Mouse (Mus musculus): ENCODE measurements around the gene Casc4. TPM values are rescaled to one million over a fixed set of nuclear protein-coding genes. Genes with fewer than 3 reads are reported as not detected.

Casc4 gene
- 12.8 and 13.1 TPM in 2 replicates for polyA plus RNA-seq (2015; fragmentation: Nextera tagmentation; extraction: Ambion mirVana)

DNA sequence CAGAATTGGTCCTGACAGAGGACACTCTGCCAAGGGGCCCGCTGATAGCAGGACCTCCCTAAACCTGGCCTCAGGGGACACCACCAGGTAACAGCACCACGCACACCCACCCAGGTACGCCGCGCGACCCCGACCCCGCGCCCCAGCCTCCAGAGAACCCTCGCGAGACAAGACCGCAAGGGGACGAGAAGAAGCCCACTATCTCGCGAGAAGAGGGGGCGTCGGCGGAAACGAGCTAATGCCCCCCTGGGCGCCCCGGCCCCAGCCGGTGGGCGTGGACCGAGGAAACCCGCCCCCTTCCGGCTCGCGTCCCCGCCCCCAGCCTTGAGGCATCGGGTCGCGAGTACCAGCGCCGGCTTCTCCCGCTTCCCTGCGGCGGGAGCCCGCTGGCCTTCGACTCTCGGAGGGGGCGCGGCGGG is at the start of gene Casc4:
Gene Casc4, plus strand, starts transcription at position 339 of the 419 bp plus-strand sequence.
- peak within 1 kb of the TSS; percentile 80 for H3K27ac ChIP-seq (replicated peaks)
- ATAC-seq (ENCODE audit: extremely low read depth, insufficient number of reproducible peaks, low FRiP score, low TSS enrichment) = peak; percentile 91
- H3K4me2 ChIP-seq = peak within 1 kb of the TSS; percentile 92
- H3K4me1 ChIP-seq = peaks cover 19% of the 10 kb centered on the region
- no peaks in the 10 kb centered on the region for H3K9me3 ChIP-seq
- under 1% methylated on average over 41 of the region's 43 CpGs for WGBS
- H3K36me3 ChIP-seq = peaks cover 6% of the 10 kb centered on the region
- peak within 1 kb of the TSS; percentile 90 for H3K4me3 ChIP-seq
- no peaks in the 10 kb centered on the region for H3K27me3 ChIP-seq (replicated peaks)
- H3K9ac ChIP-seq = peak within 1 kb of the TSS; percentile 92

DNA sequence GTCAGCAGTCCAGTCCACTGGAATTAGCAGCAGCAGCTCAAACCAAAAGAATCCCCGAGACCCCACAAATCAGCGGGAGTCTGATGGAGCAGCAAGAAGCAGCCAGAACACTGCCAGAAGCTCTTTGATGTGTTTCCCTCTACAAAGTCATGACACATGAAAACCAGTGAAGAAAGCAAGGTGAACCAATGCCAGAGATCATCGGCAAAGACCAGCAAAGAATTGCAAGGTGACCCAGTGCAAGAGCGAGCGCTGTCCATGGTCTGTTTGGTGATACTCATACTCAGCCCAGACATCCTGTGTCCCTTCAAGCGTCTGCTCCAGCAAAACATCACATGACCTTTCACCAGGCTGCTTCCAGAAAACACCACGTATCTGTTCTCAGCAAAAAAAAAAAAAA is 45.0 kb upstream of the Casc4 start:
- no peak for ATAC-seq (ENCODE audit: extremely low read depth, insufficient number of reproducible peaks, low FRiP score, low TSS enrichment)
- Histone ChIP-seq H3K27me3 (replicated peaks) (peaks cover 6% of the 10 kb centered on the region; the same call in 1 of the 2 replicates), H3K36me3 (no peaks in the 10 kb centered on the region), H3K9me3 (0 out of 2 replicates have a peak, but pooled peaks cover 3% of the 10 kb centered on the region), H3K4me3 (no peak overlapping the region), H3K9ac (no peak overlapping the region), H3K27ac (replicated peaks) (no peak overlapping the region), H3K4me1 (peaks cover 4% of the 10 kb centered on the region; the same call in 1 of the 2 replicates), H3K4me2 (no peak overlapping the region)
- WGBS = 86% methylated on average over 7 of the region's 7 CpGs

DNA sequence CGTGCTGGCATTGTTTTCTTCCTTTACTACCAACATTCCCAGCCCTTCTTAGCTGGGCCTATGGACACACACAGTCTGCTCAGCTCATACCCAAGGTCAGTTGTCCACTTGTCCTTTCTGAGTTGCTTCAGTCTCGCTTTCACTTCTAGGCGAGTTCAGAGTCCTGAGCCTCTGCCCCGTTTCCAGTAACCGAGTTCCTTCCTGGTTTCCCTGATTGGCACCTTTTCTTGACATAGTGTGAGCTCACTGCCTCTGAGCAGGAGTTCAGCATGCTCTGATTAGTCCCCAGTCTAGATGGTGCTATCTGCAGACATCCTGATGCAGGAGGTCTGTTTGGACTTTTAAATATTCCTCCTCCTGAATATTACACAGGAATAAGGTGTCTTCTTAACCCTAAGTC is 42.1 kb upstream of the Casc4 start:
- Histone ChIP-seq H3K4me3 (no peak overlapping the region), H3K27ac (replicated peaks) (no peak overlapping the region), H3K27me3 (replicated peaks) (no peaks in the 10 kb centered on the region), H3K4me1 (peaks cover 4% of the 10 kb centered on the region; the same call in 1 of the 2 replicates), H3K36me3 (no peaks in the 10 kb centered on the region), H3K4me2 (no peak overlapping the region), H3K9me3 (0 out of 2 replicates have a peak, but pooled peaks cover 3% of the 10 kb centered on the region), H3K9ac (no peak overlapping the region)
- WGBS = 47% methylated on average over 5 of the region's 5 CpGs
- ATAC-seq (ENCODE audit: extremely low read depth, insufficient number of reproducible peaks, low FRiP score, low TSS enrichment) = no peak

DNA sequence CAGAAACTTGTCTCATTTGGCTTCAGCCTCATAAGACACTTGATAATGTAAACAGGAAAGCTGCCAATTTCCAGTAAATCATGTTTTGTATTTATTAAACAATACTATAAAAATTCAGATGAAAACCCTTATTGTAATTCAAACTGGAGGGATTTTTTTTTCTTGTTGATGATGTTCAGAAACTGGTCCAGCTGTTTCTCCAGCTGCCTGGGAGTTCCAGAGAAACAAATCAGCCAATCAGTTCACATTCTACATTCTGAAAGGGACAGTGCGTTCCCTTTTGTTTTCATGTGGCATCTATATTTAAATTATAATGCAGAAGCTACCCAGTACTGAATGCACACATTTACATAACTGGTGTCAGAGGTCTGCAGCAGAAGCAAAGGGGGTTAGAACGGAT is 40.6 kb upstream of the Casc4 start:
- 77% methylated on average over 2 of the region's 2 CpGs for WGBS
- ATAC-seq (ENCODE audit: extremely low read depth, insufficient number of reproducible peaks, low FRiP score, low TSS enrichment) = no peak
- no peak overlapping the region for H3K9ac ChIP-seq

DNA sequence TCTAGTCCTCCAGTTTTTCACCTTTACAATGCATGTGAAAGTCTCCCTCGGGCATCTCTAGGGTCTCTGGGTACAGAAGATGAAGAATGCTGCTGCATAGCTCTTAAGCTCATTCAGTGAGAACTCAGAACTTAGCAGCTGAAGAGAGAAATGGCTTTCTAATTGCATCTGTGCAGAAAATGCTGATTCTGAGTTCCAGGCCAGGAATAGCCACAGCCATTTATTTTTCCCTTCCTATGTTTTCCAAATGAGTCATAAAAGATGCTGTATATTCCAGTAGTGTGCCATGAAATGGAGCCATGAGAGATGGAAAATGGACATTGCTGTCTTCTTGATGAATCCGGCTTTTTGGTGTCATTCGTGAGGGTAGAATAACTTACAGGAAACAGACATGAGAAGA is 38.4 kb upstream of the Casc4 start:
- peaks cover 10% of the 10 kb centered on the region for H3K4me1 ChIP-seq
- H3K4me3 ChIP-seq = no peak overlapping the region
- no peak overlapping the region for H3K4me2 ChIP-seq
- no peaks in the 10 kb centered on the region for H3K36me3 ChIP-seq
- H3K9ac ChIP-seq = no peak overlapping the region
- no peaks in the 10 kb centered on the region for H3K9me3 ChIP-seq
- H3K27ac ChIP-seq (replicated peaks) = no peak overlapping the region
- H3K27me3 ChIP-seq (replicated peaks) = no peaks in the 10 kb centered on the region
- no peak for ATAC-seq (ENCODE audit: extremely low read depth, insufficient number of reproducible peaks, low FRiP score, low TSS enrichment)
- 69% methylated on average over 3 of the region's 3 CpGs for WGBS

More for the DNA sequence above, 40.6 kb upstream of the Casc4 start:
- peaks cover 4% of the 10 kb centered on the region; the same call in 1 of the 2 replicates for H3K4me1 ChIP-seq
- H3K4me3 ChIP-seq = no peak overlapping the region
- H3K27ac ChIP-seq (replicated peaks) = no peak overlapping the region
- no peaks in the 10 kb centered on the region for H3K36me3 ChIP-seq
- H3K27me3 ChIP-seq (replicated peaks) = no peaks in the 10 kb centered on the region
- no peak overlapping the region for H3K4me2 ChIP-seq
- H3K9me3 ChIP-seq = 0 out of 2 replicates have a peak, but pooled peaks cover 3% of the 10 kb centered on the region

DNA sequence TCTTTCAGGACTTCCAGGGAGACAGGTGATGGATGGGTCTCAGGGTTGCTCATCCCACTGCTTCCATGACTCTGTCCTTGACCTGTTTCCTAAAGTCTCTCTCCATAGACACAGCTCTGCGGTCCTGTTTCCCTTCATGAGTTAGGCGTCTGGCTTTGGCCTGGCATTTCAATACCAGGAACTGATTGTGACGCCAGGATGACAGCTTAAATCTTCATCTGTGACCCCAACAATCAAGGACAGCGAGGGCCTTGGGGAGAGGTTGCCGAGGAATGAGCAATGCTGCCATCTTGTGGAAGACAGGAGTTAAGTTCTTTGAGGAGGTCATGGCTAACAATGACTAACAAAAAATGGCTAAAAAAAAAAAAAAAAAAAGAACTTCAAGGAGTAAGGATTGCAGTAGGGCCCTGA is 34.3 kb upstream of the Casc4 start:
- no peak for ATAC-seq (ENCODE audit: extremely low read depth, insufficient number of reproducible peaks, low FRiP score, low TSS enrichment)
- H3K27me3 ChIP-seq (replicated peaks) = 0 out of 2 replicates have a peak, but pooled peaks cover 11% of the 10 kb centered on the region
- H3K4me3 ChIP-seq = no peak overlapping the region
- 2% methylated on average over 5 of the region's 5 CpGs for WGBS
- H3K4me1 ChIP-seq = peaks cover 6% of the 10 kb centered on the region
- H3K27ac ChIP-seq (replicated peaks) = no peak overlapping the region
- H3K4me2 ChIP-seq = peak overlapping the region; percentile 28; the same call in 1 of the 2 replicates
- no peak overlapping the region for H3K9ac ChIP-seq
- H3K36me3 ChIP-seq = no peaks in the 10 kb centered on the region
- no peaks in the 10 kb centered on the region for H3K9me3 ChIP-seq

DNA sequence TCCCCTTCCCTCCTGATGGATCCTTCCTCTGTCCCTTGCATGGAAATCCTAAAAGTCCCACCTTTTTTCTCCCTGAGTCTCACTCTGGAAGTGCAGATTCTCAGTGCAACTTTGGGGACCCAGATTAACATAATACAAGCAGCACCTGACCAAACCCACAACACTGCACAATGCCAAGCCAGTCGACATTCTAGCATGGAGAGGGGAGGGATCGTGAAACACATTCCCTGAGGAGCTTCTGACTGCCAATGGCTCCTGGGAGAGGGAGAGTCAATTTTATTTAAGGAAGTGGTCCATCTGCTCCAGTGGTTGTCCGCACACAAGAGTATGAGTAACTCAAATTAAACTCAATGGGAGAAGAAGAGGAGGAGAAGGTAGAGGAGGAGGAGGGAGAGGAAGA is 31.8 kb upstream of the Casc4 start:
- Histone ChIP-seq H3K27ac (replicated peaks) (no peak overlapping the region), H3K9me3 (0 out of 2 replicates have a peak, but pooled peaks cover 7% of the 10 kb centered on the region), H3K4me3 (no peak overlapping the region), H3K4me2 (no peak overlapping the region), H3K4me1 (peaks cover 6% of the 10 kb centered on the region), H3K9ac (no peak overlapping the region), H3K27me3 (replicated peaks) (0 out of 2 replicates have a peak, but pooled peaks cover 11% of the 10 kb centered on the region), H3K36me3 (no peaks in the 10 kb centered on the region)
- ATAC-seq (ENCODE audit: extremely low read depth, insufficient number of reproducible peaks, low FRiP score, low TSS enrichment) = no peak
- 35% methylated on average over 3 of the region's 3 CpGs for WGBS

DNA sequence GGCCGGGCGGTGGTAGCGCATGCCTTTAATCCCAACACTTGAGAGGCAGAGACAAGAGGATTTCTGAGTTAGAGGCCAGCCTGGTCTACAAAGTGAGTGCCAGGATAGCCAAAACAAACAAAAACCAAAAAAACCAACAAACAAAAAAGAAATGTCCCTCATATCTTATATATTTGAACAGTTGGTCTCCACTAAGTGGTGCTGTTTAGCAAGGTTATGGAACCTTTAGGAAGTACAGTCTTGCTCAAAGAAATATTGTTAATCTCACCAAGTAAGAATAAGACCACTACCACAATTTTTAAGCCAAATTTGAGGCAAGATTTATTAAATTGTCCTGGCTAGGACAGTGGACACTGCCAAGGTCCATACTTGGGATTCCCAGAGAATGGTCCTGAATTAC is 25.3 kb upstream of the Casc4 start:
- 96% methylated on average over 3 of the region's 3 CpGs for WGBS

DNA sequence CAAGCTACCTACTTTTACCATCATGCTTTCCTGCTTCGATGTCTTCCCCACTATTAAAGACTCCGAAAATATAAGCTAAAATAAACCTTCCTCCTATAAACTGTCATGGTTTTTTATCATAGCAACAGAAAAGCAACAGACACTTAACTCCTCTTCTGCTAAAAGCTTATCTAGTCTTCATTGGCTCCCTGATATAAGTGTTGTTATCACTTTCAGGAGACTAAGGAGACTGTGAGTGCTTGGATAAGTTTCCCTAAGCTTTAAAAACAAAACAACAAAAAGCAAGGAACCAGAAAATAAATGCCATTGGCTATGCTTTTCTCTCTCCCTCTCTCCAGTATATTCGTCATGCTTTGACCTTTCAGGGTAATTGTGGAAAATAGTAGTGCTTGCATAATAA is 24.5 kb upstream of the Casc4 start:
- no peak overlapping the region for H3K9ac ChIP-seq
- H3K27me3 ChIP-seq (replicated peaks) = no peaks in the 10 kb centered on the region
- H3K4me3 ChIP-seq = no peak overlapping the region
- H3K27ac ChIP-seq (replicated peaks) = no peak overlapping the region
- no peak overlapping the region for H3K4me2 ChIP-seq
- H3K4me1 ChIP-seq = no peaks in the 10 kb centered on the region
- WGBS = 58% methylated on average over 3 of the region's 3 CpGs
- H3K9me3 ChIP-seq = 0 out of 2 replicates have a peak, but pooled peaks cover 7% of the 10 kb centered on the region
- no peak for ATAC-seq (ENCODE audit: extremely low read depth, insufficient number of reproducible peaks, low FRiP score, low TSS enrichment)
- H3K36me3 ChIP-seq = no peaks in the 10 kb centered on the region

More for the DNA sequence above, 25.3 kb upstream of the Casc4 start:
- H3K4me3 ChIP-seq = no peak overlapping the region
- H3K27ac ChIP-seq (replicated peaks) = no peak overlapping the region
- 0 out of 2 replicates have a peak, but pooled peaks cover 7% of the 10 kb centered on the region for H3K9me3 ChIP-seq
- no peak overlapping the region for H3K4me2 ChIP-seq
- no peaks in the 10 kb centered on the region for H3K36me3 ChIP-seq
- ATAC-seq (ENCODE audit: extremely low read depth, insufficient number of reproducible peaks, low FRiP score, low TSS enrichment) = no peak
- no peak overlapping the region for H3K9ac ChIP-seq
- H3K4me1 ChIP-seq = no peaks in the 10 kb centered on the region
- no peaks in the 10 kb centered on the region for H3K27me3 ChIP-seq (replicated peaks)

DNA sequence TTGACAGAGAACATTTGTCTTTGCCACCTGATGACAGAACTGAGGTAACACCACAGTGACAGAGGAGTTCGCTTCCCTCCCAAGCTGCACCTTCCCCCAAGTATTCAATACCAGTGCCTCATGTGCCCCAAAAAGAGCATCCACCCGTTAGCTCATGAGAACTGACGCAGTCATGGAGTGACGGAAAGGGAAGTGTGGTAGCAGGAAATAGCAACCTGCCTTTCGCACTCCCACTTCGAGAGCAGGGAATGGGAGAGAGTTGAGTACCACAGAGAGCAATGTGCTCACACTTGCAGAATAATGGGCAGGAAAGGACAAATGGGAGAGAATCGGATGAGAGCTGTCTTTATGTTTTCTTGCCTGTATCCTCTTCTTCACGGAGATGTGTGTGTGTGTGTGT is 20.7 kb upstream of the Casc4 start:
- H3K9me3 ChIP-seq = no peaks in the 10 kb centered on the region
- 52% methylated on average over 8 of the region's 8 CpGs for WGBS
- no peaks in the 10 kb centered on the region for H3K4me1 ChIP-seq
- no peak for ATAC-seq (ENCODE audit: extremely low read depth, insufficient number of reproducible peaks, low FRiP score, low TSS enrichment)
- no peak overlapping the region for H3K4me2 ChIP-seq
- H3K4me3 ChIP-seq = no peak overlapping the region
- no peak overlapping the region for H3K27ac ChIP-seq (replicated peaks)
- H3K27me3 ChIP-seq (replicated peaks) = no peaks in the 10 kb centered on the region
- no peak overlapping the region for H3K9ac ChIP-seq
- no peaks in the 10 kb centered on the region for H3K36me3 ChIP-seq

DNA sequence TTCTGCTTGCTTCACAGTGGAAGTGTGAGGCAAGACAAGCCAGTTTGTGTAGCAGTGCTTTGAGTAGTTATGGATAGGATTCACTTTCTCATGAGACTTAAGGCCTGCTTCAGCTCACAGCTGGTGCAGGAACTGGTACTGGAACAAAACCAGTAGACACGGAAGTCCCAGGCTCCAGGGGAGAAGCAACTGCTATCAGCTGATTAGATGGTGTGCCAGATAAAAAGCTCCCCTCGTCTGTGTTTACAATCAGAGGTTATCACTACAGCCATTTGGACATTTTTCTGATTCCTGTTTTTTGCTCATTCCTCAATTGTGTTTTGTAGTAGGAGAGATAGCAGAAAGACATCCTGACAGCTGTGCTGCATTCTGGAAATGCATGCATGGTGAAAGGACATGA is 14.7 kb upstream of the Casc4 start:
- ATAC-seq (ENCODE audit: extremely low read depth, insufficient number of reproducible peaks, low FRiP score, low TSS enrichment) = no peak
- no peaks in the 10 kb centered on the region for H3K9me3 ChIP-seq
- no peak overlapping the region for H3K9ac ChIP-seq
- no peaks in the 10 kb centered on the region for H3K36me3 ChIP-seq
- H3K4me3 ChIP-seq = no peak overlapping the region
- H3K4me1 ChIP-seq = no peaks in the 10 kb centered on the region
- H3K27me3 ChIP-seq (replicated peaks) = no peaks in the 10 kb centered on the region
- WGBS = 12% methylated on average over 2 of the region's 2 CpGs
- no peak overlapping the region for H3K27ac ChIP-seq (replicated peaks)
- no peak overlapping the region for H3K4me2 ChIP-seq

DNA sequence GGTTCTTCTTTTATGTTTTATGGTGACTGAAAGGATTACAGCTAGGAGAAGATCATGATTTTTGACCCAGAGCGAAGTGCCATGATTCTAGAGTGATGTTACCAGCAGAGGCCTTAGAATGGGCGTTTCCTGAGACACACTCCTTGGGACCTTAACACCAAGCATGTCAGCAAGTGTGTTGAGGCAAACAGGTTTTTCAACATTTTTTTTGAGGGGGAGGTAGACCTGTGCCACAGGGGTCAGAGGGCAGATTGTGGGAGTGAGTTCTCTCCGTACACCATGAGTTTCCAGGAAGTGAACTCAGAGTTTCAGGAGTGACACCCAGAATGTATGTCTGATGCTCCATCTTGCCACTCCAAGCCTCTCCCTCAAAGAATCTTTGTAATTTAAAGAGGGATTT is 12.8 kb upstream of the Casc4 start:
- no peaks in the 10 kb centered on the region for H3K4me1 ChIP-seq
- H3K36me3 ChIP-seq = no peaks in the 10 kb centered on the region
- H3K27ac ChIP-seq (replicated peaks) = no peak overlapping the region
- no peak overlapping the region for H3K4me3 ChIP-seq
- peaks cover 5% of the 10 kb centered on the region; the same call in 1 of the 2 replicates for H3K27me3 ChIP-seq (replicated peaks)
- no peaks in the 10 kb centered on the region for H3K9me3 ChIP-seq
- H3K9ac ChIP-seq = no peak overlapping the region
- no peak for ATAC-seq (ENCODE audit: extremely low read depth, insufficient number of reproducible peaks, low FRiP score, low TSS enrichment)
- H3K4me2 ChIP-seq = no peak overlapping the region
- 72% methylated on average over 3 of the region's 3 CpGs for WGBS

Data from heart, embryonic 13.5 days (tissue).